Mouse (Mus musculus) lung, embryonic 14.5 days (tissue): ENCODE results near the gene Selenoi. TPM values are rescaled to one million over a fixed set of nuclear protein-coding genes. Genes with fewer than 3 reads are reported as not detected.

Experiments
- ATAC-seq: fragments of 200-750 bp; cut with Nextera tagmentation; 2 replicates; pipeline ENCODE4 v1.8.0; 2017; ENCODE audit warnings: mild to moderate bottlenecking, moderate TSS enrichment, moderate library complexity; ENCODE audit not compliant: insufficient read depth
- DNase-seq: peaks from one replicate; pipeline ENCODE4 v3.0.0-alpha.2; 2015
- H3K27ac ChIP-seq: fragments of 300-500 bp; sonication (generic); 2 replicates; pipeline ENCODE4 v1.5.1; 2014; ENCODE audit warnings: low read depth, mild to moderate bottlenecking, moderate library complexity
- H3K27me3 ChIP-seq: fragments of 300-500 bp; sonication (generic); 2 replicates; pipeline ENCODE4 v1.6.1; 2014; ENCODE audit warnings: low read length, control low read depth; ENCODE audit not compliant: insufficient read depth
- H3K36me3 ChIP-seq: fragments of 300-500 bp; sonication (generic); 2 replicates; pipeline ENCODE4 v1.6.1; 2014; ENCODE audit warnings: control low read depth; ENCODE audit not compliant: insufficient read depth
- H3K4me1 ChIP-seq: fragments of 300-500 bp; sonication (generic); 2 replicates; pipeline ENCODE4 v1.6.1; 2014; ENCODE audit warnings: antibody characterized with exemption, control low read depth; ENCODE audit not compliant: insufficient read depth
- H3K4me2 ChIP-seq: fragments of 300-500 bp; sonication (generic); 2 replicates; pipeline ENCODE4 v1.6.1; 2014; ENCODE audit warnings: mild to moderate bottlenecking
- H3K4me3 ChIP-seq: fragments of 300-500 bp; sonication (generic); 2 replicates; pipeline ENCODE4 v1.5.1; 2014; ENCODE audit warnings: low read depth, low read length
- H3K9ac ChIP-seq: fragments of 300-500 bp; sonication (generic); 2 replicates; pipeline ENCODE4 v1.6.1; 2014
- H3K9me3 ChIP-seq: fragments of 300-500 bp; sonication (generic); 2 replicates; pipeline ENCODE4 v1.6.1; 2016; ENCODE audit warnings: low read depth, low read length, control low read depth
- CTCF ChIP-seq: IDR thresholded peaks from 2 replicates; pipeline ENCODE4 v1.5.1; 2016; ENCODE audit warnings: antibody characterized with exemption, low read depth
- WGBS: fragments of 180-500 bp; shearing (Covaris S2); extraction: QIAGEN DNeasy Blood & Tissue Kit; methylation state at CpG from one replicate; pipeline ENCODE4 v1.1.7; 2014; 5-methylcytosine and 5-hydroxymethylcytosine counted together
- polyA plus RNA-seq: library from polyadenylated mRNA; unstranded; fragments of >200 nt; fragmentation: Nextera tagmentation; extraction: Ambion mirVana; gene quantifications from 2 replicates; pipeline ENCODE4 v1.2.1, GENCODE M21; 2014

The Selenoi gene
- polyA plus RNA-seq, 1 experiment from 2014 or later = 18.9 TPM

GRCm38 (mm10) chr5:30279446-30279845 is 47.1 kb downstream of the Selenoi start:
- Histone ChIP-seq H3K4me3 (no peak overlapping the region), H3K27me3 (no peaks in the 10 kb centered on the region), H3K9me3 (no peaks in the 10 kb centered on the region), H3K4me1 (no peaks in the 10 kb centered on the region), H3K9ac (no peak overlapping the region), H3K36me3 (no peaks in the 10 kb centered on the region), H3K27ac (no peak overlapping the region), H3K4me2 (no peak overlapping the region)
- 84% methylated on average over 4 of the region's 4 CpGs for WGBS
- ATAC-seq (no peak), DNase-seq (no peak)
- no peak for TF ChIP-seq CTCF

GRCm38 (mm10) chr5:30280864-30281263 is 48.5 kb downstream of the Selenoi start:
- Histone ChIP-seq H3K4me2 (peak overlapping the region; percentile 63), H3K27ac (no peak overlapping the region), H3K9ac (no peak overlapping the region), H3K27me3 (no peaks in the 10 kb centered on the region), H3K4me1 (no peaks in the 10 kb centered on the region), H3K4me3 (no peak overlapping the region), H3K36me3 (no peaks in the 10 kb centered on the region), H3K9me3 (peaks cover 5% of the 10 kb centered on the region; the same call in 1 of the 2 replicates)
- no peak for TF ChIP-seq CTCF
- WGBS = 31% methylated on average over 9 of the region's 9 CpGs
- DNase-seq = no peak
- no peak for ATAC-seq

- peak within 1 kb of the TSS; percentile 63 for H3K4me2 ChIP-seq
- H3K9me3 ChIP-seq = peaks cover 5% of the 10 kb centered on the region; the same call in 1 of the 2 replicates
- WGBS = 3% methylated on average over 26 of the region's 26 CpGs
- 0 out of 2 replicates have a peak, but pooled peaks cover 1% of the 10 kb centered on the region for H3K4me1 ChIP-seq
- no peak for TF ChIP-seq CTCF
- peak; percentile 65 for DNase-seq
- H3K4me3 ChIP-seq = peak within 1 kb of the TSS; percentile 33
- peak; percentile 77 for ATAC-seq
- H3K9ac ChIP-seq = peak within 1 kb of the TSS; percentile 29; the same call in 1 of the 2 replicates
- H3K27me3 ChIP-seq = no peaks in the 10 kb centered on the region
- no peak within 1 kb of the TSS for H3K27ac ChIP-seq
- no peaks in the 10 kb centered on the region for H3K36me3 ChIP-seq
Observed at GRCm38 (mm10) chr5:30281291-30281732, 48.9 kb downstream of the Selenoi start, which contains the start of gene Drc1. TSS of gene Drc1 (plus strand) at chr5:30281388.

GRCm38 (mm10) chr5:30285944-30286799 is 53.8 kb downstream of the Selenoi start:
- ATAC-seq = peak; percentile 38; the same call in 1 of the 2 replicates
- no peaks in the 10 kb centered on the region for H3K36me3 ChIP-seq
- 40% methylated on average over 10 of the region's 10 CpGs for WGBS
- peaks cover 5% of the 10 kb centered on the region; the same call in 1 of the 2 replicates for H3K9me3 ChIP-seq
- H3K9ac ChIP-seq = no peak overlapping the region
- H3K27ac ChIP-seq = peak overlapping the region; percentile 5
- H3K4me1 ChIP-seq = 0 out of 2 replicates have a peak, but pooled peaks cover 3% of the 10 kb centered on the region
- no peaks in the 10 kb centered on the region for H3K27me3 ChIP-seq
- no peak overlapping the region for H3K4me3 ChIP-seq
- H3K4me2 ChIP-seq = peak overlapping the region; percentile 14; the same call in 1 of the 2 replicates
- TF ChIP-seq CTCF = no peak
- peak; percentile 34 for DNase-seq

DNA sequence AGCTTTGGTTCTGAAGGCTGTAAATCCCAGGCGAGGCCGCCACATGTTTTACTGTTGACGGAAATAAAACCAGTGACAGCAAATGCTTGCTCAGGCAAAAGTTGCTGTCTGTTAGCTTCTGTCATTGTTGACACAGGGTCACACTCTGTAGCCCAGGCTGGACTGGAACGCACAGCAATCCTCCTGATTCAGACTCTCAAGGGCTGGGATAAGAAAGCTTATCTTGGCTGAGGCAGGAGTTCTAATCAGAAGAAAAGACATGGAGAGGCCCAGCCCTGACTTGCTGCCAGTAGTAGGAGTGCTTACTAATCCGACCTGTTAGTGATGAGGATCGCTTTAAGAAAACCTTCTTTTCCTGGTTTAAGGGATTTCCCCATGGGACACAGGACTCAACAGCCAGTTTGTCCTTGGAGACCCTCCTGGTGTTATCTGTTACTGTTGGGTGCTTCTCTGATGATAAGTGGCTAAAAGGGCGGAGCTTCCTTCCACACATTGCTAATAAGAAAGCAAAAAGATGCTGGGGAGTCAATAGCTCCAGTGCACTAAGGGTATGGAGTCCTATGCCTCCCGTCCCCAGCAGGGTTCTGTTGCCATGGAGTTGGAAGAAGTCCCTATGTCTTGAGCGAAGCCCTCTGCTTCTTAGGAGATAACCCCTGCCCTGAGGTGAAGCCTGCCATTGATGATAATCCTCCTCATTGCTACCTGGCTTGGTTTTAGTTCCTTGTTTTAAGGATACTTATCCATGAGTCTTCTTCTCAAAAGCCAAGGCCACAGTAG is 54.9 kb downstream of the Selenoi start:
- Histone ChIP-seq H3K4me2 (no peak overlapping the region), H3K27me3 (no peaks in the 10 kb centered on the region), H3K4me1 (0 out of 2 replicates have a peak, but pooled peaks cover 3% of the 10 kb centered on the region), H3K4me3 (no peak overlapping the region), H3K9ac (no peak overlapping the region), H3K27ac (peak overlapping the region; percentile 5; the same call in 1 of the 2 replicates), H3K9me3 (peaks cover 5% of the 10 kb centered on the region; the same call in 1 of the 2 replicates), H3K36me3 (no peaks in the 10 kb centered on the region)
- TF ChIP-seq CTCF = no peak
- WGBS = 63% methylated on average over 9 of the region's 9 CpGs
- DNase-seq = no peak
- ATAC-seq = no peak; the same call in 1 of the 2 replicates

Other genes with a start within 250 kb of the Selenoi start
- not detected in 2 replicates for gene Il6, start 219.5 kb upstream of the Selenoi start, polyA plus RNA-seq
- 343 and 362 TPM in 2 replicates for gene Tyms, start 159.0 kb upstream of the Selenoi start, polyA plus RNA-seq
- 0.39 and 0.49 TPM in 2 replicates for gene Garem2, start 127.4 kb upstream of the Selenoi start, polyA plus RNA-seq
- not detected in 2 replicates for gene 3110082J24Rik, start 126.5 kb upstream of the Selenoi start, polyA plus RNA-seq
- gene Hadha, start 77.4 kb upstream of the Selenoi start, polyA plus RNA-seq = 118 and 124 TPM in 2 replicates
- gene Hadhb, start 77.3 kb upstream of the Selenoi start, polyA plus RNA-seq = 124 and 128 TPM in 2 replicates
- gene Adgrf3, start 26.9 kb upstream of the Selenoi start, polyA plus RNA-seq = 0.11 and 0.20 TPM in 2 replicates
- gene Drc1, start 48.8 kb downstream of the Selenoi start, polyA plus RNA-seq = 0.46 and 0.51 TPM in 2 replicates
- gene Otof, start 229.4 kb downstream of the Selenoi start, polyA plus RNA-seq = 1.4 and 1.7 TPM in 2 replicates
- not detected in 2 replicates for gene 1700001C02Rik, start 233.5 kb downstream of the Selenoi start, polyA plus RNA-seq